In genomic region chr16:92445377-92445776, GRCm38 (mm10) we compare ENCODE assay signal across 8 mouse cellular contexts. TPM values are rescaled to one million over a fixed set of nuclear protein-coding genes. Genes with fewer than 3 reads are reported as not detected.
A peak's percentile ranks its signal among the peaks of the same experiment; 100 is the strongest.
DNase-seq lines count a peak whose midpoint lies in the region; ATAC-seq and TF ChIP-seq lines count a peak whose summit lies in the region.
"Had no signal": no experiment of that assay in that cellular context is flagged by ENCODE, and none has a peak within 500 bp of the region (broad histone marks: within the 10 kb centered on the region; RNA-seq: fewer than 3 reads in every experiment).

No protein-coding gene starts in this region.

- H3K9ac ChIP-seq in intestine, embryonic 14.5 days (ENCODE audit: low read length), result no peak overlapping the region
- no peak overlapping the region for H3K9ac ChIP-seq in intestine, embryonic 16.5 days (ENCODE audit: low read depth, low read length)
- no peak overlapping the region for H3K9ac ChIP-seq in MEL (ENCODE audit: control insufficient read depth, low read depth, low read length, poor library complexity, severe bottlenecking)

- DNase-seq in intestine, embryonic 14.5 days (ENCODE audit: low spot score), result no peak
- DNase-seq in A20 (ENCODE audit: low read depth, low spot score) (peak; percentile 59), MEL (ENCODE audit: low read depth, low spot score) (peak; percentile 58)
- DNase-seq in limb, embryonic 10.5 days (ENCODE audit: low spot score), result peak; percentile 46
- DNase-seq in spleen, postnatal 4 days (ENCODE audit: low spot score in 2 of 2), result no peak
- DNase-seq: cerebellum, adult 9-10 months had no signal

- H3K4me3 ChIP-seq in intestine, embryonic 14.5 days (ENCODE audit: low read depth, low read length), result no peak overlapping the region
- no peak overlapping the region for H3K4me3 ChIP-seq in intestine, embryonic 16.5 days (ENCODE audit: low read length)
- no peak overlapping the region for H3K4me3 ChIP-seq in MEL (ENCODE audit: control insufficient read depth in 1 of 2, insufficient read depth in 1 of 2, low read depth in 2 of 2, low read length in 2 of 2)
- H3K4me3 ChIP-seq in limb, embryonic 10.5 days, result no peak overlapping the region

- no peaks in the 10 kb centered on the region for H3K4me1 ChIP-seq in intestine, embryonic 14.5 days (replicated peaks; ENCODE audit: control insufficient read depth, insufficient read depth, low read length)
- peaks cover 15% of the 10 kb centered on the region; the same call in 1 of the 2 replicates for H3K4me1 ChIP-seq in intestine, embryonic 16.5 days (ENCODE audit: control insufficient read depth, insufficient read depth, low read length)
- peaks cover 0 to 14% of the 10 kb centered on the region in 2 experiments; a peak in 2 of 4 replicates for H3K4me1 ChIP-seq in MEL (ENCODE audit: control insufficient read depth in 1 of 2, insufficient read depth in 2 of 2, low read length in 2 of 2)
- H3K4me1 ChIP-seq in limb, embryonic 10.5 days, result peaks cover 29% of the 10 kb centered on the region

- no peak overlapping the region for H3K4me2 ChIP-seq in intestine, embryonic 14.5 days (ENCODE audit: low read length)
- no peak overlapping the region for H3K4me2 ChIP-seq in intestine, embryonic 16.5 days (ENCODE audit: low read depth, low read length)

- no peaks in the 10 kb centered on the region for H3K79me2 ChIP-seq in MEL (ENCODE audit: control insufficient read depth, insufficient read depth, low read length, poor library complexity)

- no peak for TF ChIP-seq POLR2A in MEL (IDR thresholded peaks at IDR 0.05; ENCODE audit: control insufficient read depth in 1 of 2, insufficient read depth in 1 of 2, low read depth in 1 of 2, low read length in 2 of 2, poor library complexity in 1 of 2)

- no peaks in the 10 kb centered on the region for H3K27me3 ChIP-seq in intestine, embryonic 14.5 days (replicated peaks; ENCODE audit: control insufficient read depth, insufficient read depth, low read length)
- H3K27me3 ChIP-seq in intestine, embryonic 16.5 days (replicated peaks; ENCODE audit: control insufficient read depth, insufficient read depth, low read length), result no peaks in the 10 kb centered on the region
- no peaks in the 10 kb centered on the region for H3K27me3 ChIP-seq in MEL (ENCODE audit: control insufficient read depth in 1 of 2, insufficient read depth in 2 of 2, low read length in 2 of 2)
- H3K27me3 ChIP-seq in limb, embryonic 10.5 days (ENCODE audit: low read depth, poor library complexity, severe bottlenecking), result no peaks in the 10 kb centered on the region

- no peaks in the 10 kb centered on the region for H3K36me3 ChIP-seq in intestine, embryonic 14.5 days (ENCODE audit: control insufficient read depth, insufficient read depth, low read length)
- H3K36me3 ChIP-seq in intestine, embryonic 16.5 days (ENCODE audit: control insufficient read depth, insufficient read depth, low read length), result no peaks in the 10 kb centered on the region; the same call in 1 of the 2 replicates
- peaks cover 0 to 6% of the 10 kb centered on the region in 2 experiments; a peak in 2 of 4 replicates for H3K36me3 ChIP-seq in MEL (ENCODE audit: control insufficient read depth in 1 of 2, insufficient read depth in 2 of 2, low read length in 2 of 2)
- peaks cover 10% of the 10 kb centered on the region for H3K36me3 ChIP-seq in limb, embryonic 10.5 days

- H3K27ac ChIP-seq in intestine, embryonic 14.5 days (ENCODE audit: low read depth), result no peak overlapping the region
- H3K27ac ChIP-seq in intestine, embryonic 16.5 days (ENCODE audit: low read length), result no peak overlapping the region
- no peak overlapping the region for H3K27ac ChIP-seq in MEL (ENCODE audit: control insufficient read depth, low read depth, low read length)
- H3K27ac ChIP-seq in limb, embryonic 10.5 days, result peak overlapping the region; percentile 19; the same call in 1 of the 2 replicates

- WGBS in intestine, embryonic 14.5 days, result 74% methylated on average over 10 of the region's 10 CpGs
- 68% methylated on average over 10 of the region's 10 CpGs for WGBS in intestine, embryonic 16.5 days
- 64% methylated on average over 10 of the region's 10 CpGs for WGBS in limb, embryonic 10.5 days

- 0 out of 2 replicates have a peak, but pooled peaks have one; percentile 47 for ATAC-seq in intestine, embryonic 14.5 days (replicated peaks; ENCODE audit: low FRiP score, low TSS enrichment, low read depth)
- ATAC-seq in intestine, embryonic 16.5 days, result no peak
- no peak for ATAC-seq in erythroblast, adult 5-6 weeks (replicated peaks; ENCODE audit: low FRiP score, poor library complexity, severe bottlenecking)

- no peaks in the 10 kb centered on the region for H3K9me3 ChIP-seq in intestine, embryonic 14.5 days (ENCODE audit: control insufficient read depth, low read length)
- no peaks in the 10 kb centered on the region for H3K9me3 ChIP-seq in intestine, embryonic 16.5 days (ENCODE audit: control insufficient read depth, low read length)
- no peaks in the 10 kb centered on the region for H3K9me3 ChIP-seq in MEL (replicated peaks; ENCODE audit: insufficient read depth, low read length)
- no peaks in the 10 kb centered on the region for H3K9me3 ChIP-seq in limb, embryonic 10.5 days (replicated peaks)

- TF ChIP-seq RAD21 in MEL (IDR thresholded peaks at IDR 0.05; ENCODE audit: low read depth, low read length), result peak; percentile 71

- peak; percentile 64 to 74 (median 65) for TF ChIP-seq CTCF in MEL (IDR thresholded peaks at IDR 0.05 in 2 of 3, conservative IDR thresholded peaks at IDR 0.05 in 1 of 3; ENCODE audit: control insufficient read depth in 1 of 3, insufficient read depth in 1 of 3, low read depth in 2 of 3, low read length in 3 of 3, poor library complexity in 1 of 3, severe bottlenecking in 1 of 3)

- no peak for TF ChIP-seq EP300 in MEL (IDR thresholded peaks at IDR 0.05; ENCODE audit: low read depth in 1 of 2, low read length in 2 of 2)

TF ChIP-seq in MEL, 35 proteins besides CTCF, POLR2A, EP300 and RAD21:
- no peak for TF ChIP-seq NRF1 (IDR thresholded peaks at IDR 0.05; ENCODE audit: insufficient read depth, low read depth, low read length, poor library complexity, severe bottlenecking)
- peak; percentile 61 for TF ChIP-seq ZC3H11A (IDR thresholded peaks at IDR 0.05; ENCODE audit: low read depth, low read length)
- TF ChIP-seq CHD2 (IDR thresholded peaks at IDR 0.05; ENCODE audit: low read length), result no peak
- TF ChIP-seq ZKSCAN1 (IDR thresholded peaks at IDR 0.05; ENCODE audit: low read depth, low read length), result no peak
- TF ChIP-seq MAZ (IDR thresholded peaks at IDR 0.05; ENCODE audit: low read depth, low read length), result no peak
- no peak for TF ChIP-seq JUND (IDR thresholded peaks at IDR 0.05; ENCODE audit: low read depth, low read length)
- peak; percentile 71 for TF ChIP-seq SMC3 (IDR thresholded peaks at IDR 0.05; ENCODE audit: low read depth, low read length)
- no peak for TF ChIP-seq ZMIZ1 (IDR thresholded peaks at IDR 0.05; ENCODE audit: low read depth, low read length)
- no peak for TF ChIP-seq RCOR1 (IDR thresholded peaks at IDR 0.05; ENCODE audit: low read depth, low read length)

RNA-seq across cellular contexts. Expression of gene Rcan1, which starts 25.3 kb away (rescaled TPM):
- polyA plus RNA-seq in intestine, embryonic 14.5 days (2014; fragmentation: Nextera tagmentation; extraction: Ambion mirVana), result 24.2 and 25.3 TPM in 2 replicates
- polyA plus RNA-seq in intestine, embryonic 16.5 days (2015; fragmentation: Nextera tagmentation; extraction: Ambion mirVana), result 23.6 and 28.1 TPM in 2 replicates
- 7.5 and 9.5 TPM in 2 replicates for total RNA-seq in MEL (2012; rRNA removed)
- 10 to 100 TPM in 1 of 2 experiments, not detected in 1; 14.6 TPM for polyA plus RNA-seq in MEL (2012; ENCODE audit: insufficient read depth in 1 of 2, insufficient read length in 2 of 2, low read depth in 1 of 2, low replicate concordance in 2 of 2, missing spikeins in 1 of 2)
- polyA plus RNA-seq in limb, embryonic 10.5 days (2016; fragmentation: Nextera tagmentation; extraction: Ambion mirVana), result 26.1 and 28.0 TPM in 2 replicates
- total RNA-seq in erythroblast, adult 5-6 weeks (2015; ENCODE audit: low replicate concordance), result not detected in 2 replicates
- total RNA-seq in erythroblast, adult 5-6 weeks (2017; ENCODE audit: low replicate concordance), result 2.0 and 12.4 TPM in 2 replicates

RNA-seq across cellular contexts. Expression of gene Clic6, which starts 40.2 kb away (rescaled TPM):
- polyA plus RNA-seq in intestine, embryonic 14.5 days (2014; fragmentation: Nextera tagmentation; extraction: Ambion mirVana), result 26.7 and 29.9 TPM in 2 replicates
- 57.4 and 76.6 TPM in 2 replicates for polyA plus RNA-seq in intestine, embryonic 16.5 days (2015; fragmentation: Nextera tagmentation; extraction: Ambion mirVana)
- total RNA-seq in MEL (2012; rRNA removed), result not detected in 2 replicates
- polyA plus RNA-seq in MEL (2012; ENCODE audit: insufficient read depth in 1 of 2, insufficient read length in 2 of 2, low read depth in 1 of 2, low replicate concordance in 2 of 2, missing spikeins in 1 of 2), result not detected
- polyA plus RNA-seq in limb, embryonic 10.5 days (2016; fragmentation: Nextera tagmentation; extraction: Ambion mirVana), result 0.64 and 0.84 TPM in 2 replicates
- not detected in 2 replicates for total RNA-seq in erythroblast, adult 5-6 weeks (2015; ENCODE audit: low replicate concordance)
- not detected in 2 replicates for total RNA-seq in erythroblast, adult 5-6 weeks (2017; ENCODE audit: low replicate concordance)

Comparison
In these comparisons a context has a peak if more than half of its experiments do, and no peak if none do; other contexts are left out.
1. DNase-seq: peak in A20 (single experiment), MEL (single experiment) and limb, embryonic 10.5 days (single experiment); none in intestine, embryonic 14.5 days (single experiment) and spleen, postnatal 4 days (0 of 2).
2. RNA of gene Clic6, which starts 40.2 kb away (polyA plus RNA-seq): 57.4 to 76.6 TPM in intestine, embryonic 16.5 days and 26.7 to 29.9 TPM in intestine, embryonic 14.5 days; 0.64 to 0.84 TPM in limb, embryonic 10.5 days and not detected in MEL; every median in the first group is over 10 times any median in the second.